Mouse (Mus musculus): Measurements from ENCODE around the gene Wfdc2.

GRCm38 (mm10) chr2:164560106-164560505 is 2.1 kb upstream of the Wfdc2 start:
- no peak for TF ChIP-seq CTCF (IDR thresholded peaks at IDR 0.05)
- TF ChIP-seq EP300 (IDR thresholded peaks at IDR 0.05) = no peak

Measured in lung, postnatal 0 days (tissue).